Mouse (Mus musculus): ENCODE measurements at regions not wholly inside any gene's neighbourhood (a gene's known extent, or its start where the extent isn't known, plus 50 kb on each side); places are given as distances from the start of the nearest gene placed in this dataset.
"Not testable (repeated sequence)": the region's sequence is repeated elsewhere in the genome, so short reads cannot be mapped to it uniquely, and the experiment has no call there.

- DNase-seq (ENCODE audit: low read depth, low spot score); H3K4me3 ChIP-seq (ENCODE audit: control insufficient read depth in 1 of 2, insufficient read depth in 1 of 2, low read depth in 2 of 2, low read length in 2 of 2); H3K9me3 ChIP-seq (replicated peaks; ENCODE audit: insufficient read depth, low read length); H3K4me1 ChIP-seq (ENCODE audit: control insufficient read depth in 1 of 2, insufficient read depth in 2 of 2, low read length in 2 of 2); H3K36me3 ChIP-seq (ENCODE audit: control insufficient read depth in 1 of 2, insufficient read depth in 2 of 2, low read length in 2 of 2); H3K27ac ChIP-seq (ENCODE audit: control insufficient read depth, low read depth, low read length); H3K79me2 ChIP-seq (ENCODE audit: control insufficient read depth, insufficient read depth, low read length, poor library complexity); H3K27me3 ChIP-seq (ENCODE audit: control insufficient read depth in 1 of 2, insufficient read depth in 2 of 2, low read length in 2 of 2); H3K9ac ChIP-seq (ENCODE audit: control insufficient read depth, low read depth, low read length, poor library complexity, severe bottlenecking): not testable (repeated sequence)
Observed at GRCm38 (mm10) chr5:25619337-25619736, 86.3 kb downstream of the Xrcc2 start.

DNA sequence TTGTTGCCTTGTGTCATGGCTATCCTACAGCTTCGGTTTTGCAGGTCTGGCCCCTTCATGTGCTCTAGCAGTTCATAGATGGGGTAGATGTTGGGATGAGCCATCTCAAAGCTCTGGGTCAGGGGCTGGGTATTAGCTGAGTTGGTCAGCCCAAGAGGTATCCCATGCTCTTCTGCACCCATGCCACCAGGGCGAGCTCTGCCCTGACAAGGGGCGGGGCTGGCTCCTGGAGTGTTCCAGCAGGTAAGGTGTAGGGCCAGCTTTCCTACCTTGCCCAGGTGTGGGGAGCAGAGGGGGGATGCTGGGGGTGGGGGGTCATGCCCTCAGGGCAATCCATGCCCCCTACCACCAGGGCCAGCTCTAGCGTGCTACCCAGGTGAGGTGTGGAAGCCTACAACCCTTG is 91.0 kb downstream of the Xrcc2 start:
- Histone ChIP-seq H3K27me3 (ENCODE audit: control insufficient read depth in 1 of 2, insufficient read depth in 2 of 2, low read length in 2 of 2) (no peaks in the 10 kb centered on the region), H3K4me1 (ENCODE audit: control insufficient read depth in 1 of 2, insufficient read depth in 2 of 2, low read length in 2 of 2) (no peaks in the 10 kb centered on the region), H3K4me3 (ENCODE audit: control insufficient read depth in 1 of 2, insufficient read depth in 1 of 2, low read depth in 2 of 2, low read length in 2 of 2) (no peak overlapping the region), H3K79me2 (ENCODE audit: control insufficient read depth, insufficient read depth, low read length, poor library complexity) (no peaks in the 10 kb centered on the region), H3K27ac (ENCODE audit: control insufficient read depth, low read depth, low read length) (no peak overlapping the region), H3K9ac (ENCODE audit: control insufficient read depth, low read depth, low read length, poor library complexity, severe bottlenecking) (no peak overlapping the region), H3K36me3 (ENCODE audit: control insufficient read depth in 1 of 2, insufficient read depth in 2 of 2, low read length in 2 of 2) (no peaks in the 10 kb centered on the region), H3K9me3 (replicated peaks; ENCODE audit: insufficient read depth, low read length) (no peaks in the 10 kb centered on the region)
- no peak for DNase-seq (ENCODE audit: low read depth, low spot score)
- no peak for TF ChIP-seq GATA1 (IDR thresholded peaks at IDR 0.05; ENCODE audit: low read depth, low read length)
- TF ChIP-seq POLR2AphosphoS2 (IDR thresholded peaks at IDR 0.05; ENCODE audit: low read length): no peak

DNA sequence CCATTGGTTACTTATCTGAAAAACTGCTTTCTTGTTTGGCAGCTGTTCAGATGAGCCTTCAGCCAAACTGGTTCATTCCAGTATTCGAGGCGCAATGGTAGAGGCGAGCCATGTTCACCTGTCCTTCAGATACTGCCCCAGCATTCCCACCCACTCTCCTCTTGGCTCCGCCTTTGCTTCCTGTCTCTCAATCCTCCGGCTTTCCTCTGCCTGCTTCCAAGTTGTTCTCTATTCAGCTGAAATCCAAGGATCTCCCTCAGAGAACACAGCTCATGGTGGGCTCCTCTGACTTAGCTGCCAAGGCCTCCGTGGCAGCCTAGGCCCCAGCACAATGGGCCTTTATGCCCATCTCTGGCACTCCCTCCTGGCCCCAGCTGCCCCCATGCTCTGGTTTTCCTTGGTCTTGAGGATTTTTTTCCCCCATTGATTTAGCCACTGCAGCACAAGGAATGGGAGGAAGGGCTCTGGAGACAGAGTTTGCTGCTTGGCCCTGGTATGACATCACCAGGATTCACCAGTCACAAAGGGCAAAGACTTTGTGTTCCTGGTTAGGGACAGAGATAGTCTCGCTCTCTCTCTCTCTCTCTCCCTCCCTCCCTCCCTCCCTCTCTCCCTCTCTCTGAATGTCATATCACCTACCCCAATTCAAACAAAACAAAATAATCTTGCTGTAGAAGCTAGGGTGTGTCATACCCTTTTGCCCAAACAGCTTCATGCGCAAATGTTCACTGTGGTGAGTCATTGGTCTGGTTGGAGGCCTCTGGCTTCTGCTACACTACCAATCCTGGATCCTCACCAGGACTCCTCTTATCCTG is 91.6 kb downstream of the Xrcc2 start:
- H3K9ac ChIP-seq (ENCODE audit: control insufficient read depth, low read depth, low read length, poor library complexity, severe bottlenecking): no peak overlapping the region
- no peak overlapping the region for H3K4me3 ChIP-seq (ENCODE audit: control insufficient read depth in 1 of 2, insufficient read depth in 1 of 2, low read depth in 2 of 2, low read length in 2 of 2)
- DNase-seq (ENCODE audit: low read depth, low spot score): no peak
- TF ChIP-seq UBTF (IDR thresholded peaks at IDR 0.05; ENCODE audit: borderline replicate concordance, insufficient read depth, low read depth, low read length): no peak
- no peak for TF ChIP-seq CHD1 (IDR thresholded peaks at IDR 0.05; ENCODE audit: low read depth, low read length)
- no peak for TF ChIP-seq MYC (IDR thresholded peaks at IDR 0.05; ENCODE audit: low read depth, low read length)
- TF ChIP-seq MAFK (IDR thresholded peaks at IDR 0.05; ENCODE audit: borderline replicate concordance, low read depth, low read length): no peak
- TF ChIP-seq EP300 (IDR thresholded peaks at IDR 0.05; ENCODE audit: low read depth in 1 of 2, low read length in 2 of 2): no peak
- no peak for TF ChIP-seq GATA1 (IDR thresholded peaks at IDR 0.05; ENCODE audit: low read depth, low read length)
- no peak for TF ChIP-seq TBP (IDR thresholded peaks at IDR 0.05; ENCODE audit: low read depth, low read length)
- no peak for TF ChIP-seq USF1 (IDR thresholded peaks at IDR 0.05; ENCODE audit: low read depth, low read length)
- no peak for TF ChIP-seq ZMIZ1 (IDR thresholded peaks at IDR 0.05; ENCODE audit: low read depth, low read length)
- no peak for TF ChIP-seq KAT2A (conservative IDR thresholded peaks at IDR 0.05; ENCODE audit: low read depth, low read length)
- no peak for TF ChIP-seq GABPA (IDR thresholded peaks at IDR 0.05; ENCODE audit: low read depth, low read length)
- no peak for TF ChIP-seq ETS1 (IDR thresholded peaks at IDR 0.05; ENCODE audit: low read depth, low read length)
- TF ChIP-seq ZNF384 (IDR thresholded peaks at IDR 0.05; ENCODE audit: low read depth, low read length): no peak
- no peak for TF ChIP-seq POLR2AphosphoS2 (IDR thresholded peaks at IDR 0.05; ENCODE audit: low read length)
- TF ChIP-seq JUND (IDR thresholded peaks at IDR 0.05; ENCODE audit: low read depth, low read length): no peak
- TF ChIP-seq POLR2AphosphoS5 (IDR thresholded peaks at IDR 0.05; ENCODE audit: borderline replicate concordance, low read depth, low read length): no peak
- TF ChIP-seq HCFC1 (IDR thresholded peaks at IDR 0.05; ENCODE audit: low read depth, low read length): no peak
- TF ChIP-seq RCOR1 (IDR thresholded peaks at IDR 0.05; ENCODE audit: low read depth, low read length): no peak
- TF ChIP-seq POLR2A (IDR thresholded peaks at IDR 0.05; ENCODE audit: control insufficient read depth in 1 of 2, insufficient read depth in 1 of 2, low read depth in 1 of 2, low read length in 2 of 2, poor library complexity in 1 of 2): no peak
- no peak overlapping the region for H3K27ac ChIP-seq (ENCODE audit: control insufficient read depth, low read depth, low read length)
- no peaks in the 10 kb centered on the region for H3K36me3 ChIP-seq (ENCODE audit: control insufficient read depth in 1 of 2, insufficient read depth in 2 of 2, low read length in 2 of 2)
- no peaks in the 10 kb centered on the region for H3K9me3 ChIP-seq (replicated peaks; ENCODE audit: insufficient read depth, low read length)
- no peaks in the 10 kb centered on the region for H3K27me3 ChIP-seq (ENCODE audit: control insufficient read depth in 1 of 2, insufficient read depth in 2 of 2, low read length in 2 of 2)
- H3K79me2 ChIP-seq (ENCODE audit: control insufficient read depth, insufficient read depth, low read length, poor library complexity): no peaks in the 10 kb centered on the region
- H3K4me1 ChIP-seq (ENCODE audit: control insufficient read depth in 1 of 2, insufficient read depth in 2 of 2, low read length in 2 of 2): no peaks in the 10 kb centered on the region

Measured in MEL (cell line).